Mouse (Mus musculus) Muller cell, postnatal 12 days (primary cell): ENCODE measurements at regions not wholly inside any gene's neighbourhood (a gene's known extent, or its start where the extent isn't known, plus 50 kb on each side); places are given as distances from the start of the nearest gene placed in this dataset.

Experiments used
- DNase-seq: peaks from one replicate; pipeline ENCODE4 v3.0.0-alpha.2; 2015; ENCODE audit errors: inconsistent ontology term

DNA sequence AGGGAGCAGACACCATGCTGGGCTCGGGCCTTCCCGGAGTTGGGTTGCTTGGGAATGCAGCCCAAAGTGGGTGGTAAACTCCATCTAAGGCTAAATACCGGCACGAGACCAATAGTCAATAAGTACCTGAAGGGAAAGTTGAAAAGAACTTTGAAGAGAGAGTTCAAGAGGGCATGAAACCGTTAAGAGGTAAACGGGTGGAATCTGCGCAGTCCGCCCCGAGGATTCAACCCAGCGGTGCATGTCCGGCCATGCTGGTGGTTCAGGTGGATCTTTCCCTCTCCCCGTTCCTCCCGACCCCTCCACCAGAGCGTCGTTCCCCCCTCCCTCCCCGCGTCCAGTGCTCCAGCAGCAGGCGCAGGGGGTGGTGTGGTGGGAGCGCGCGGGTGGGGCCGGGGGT, 179.1 kb upstream of the Arhgef26 start:
- peak; percentile 71 for DNase-seq

DNA sequence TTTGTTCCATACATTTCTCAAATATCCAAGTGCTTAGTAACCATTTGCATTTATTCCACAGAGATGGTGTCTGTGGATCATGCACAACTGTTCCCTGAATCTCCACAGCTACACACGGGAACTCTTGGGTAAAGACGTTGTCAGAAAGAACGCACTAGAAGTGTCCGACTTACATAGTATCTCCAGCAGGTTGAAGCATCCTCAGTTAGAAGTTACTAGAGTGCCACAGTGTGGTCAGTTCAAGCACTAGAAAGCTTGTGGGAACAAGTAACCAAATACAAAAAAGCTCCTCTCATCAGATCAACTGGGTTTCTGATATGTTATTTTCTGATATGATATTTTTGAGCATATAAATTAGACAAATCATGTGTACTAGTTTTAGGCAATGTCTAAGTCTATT, 167.5 kb upstream of the Arhgef26 start:
- peak; percentile 20 for DNase-seq

DNA sequence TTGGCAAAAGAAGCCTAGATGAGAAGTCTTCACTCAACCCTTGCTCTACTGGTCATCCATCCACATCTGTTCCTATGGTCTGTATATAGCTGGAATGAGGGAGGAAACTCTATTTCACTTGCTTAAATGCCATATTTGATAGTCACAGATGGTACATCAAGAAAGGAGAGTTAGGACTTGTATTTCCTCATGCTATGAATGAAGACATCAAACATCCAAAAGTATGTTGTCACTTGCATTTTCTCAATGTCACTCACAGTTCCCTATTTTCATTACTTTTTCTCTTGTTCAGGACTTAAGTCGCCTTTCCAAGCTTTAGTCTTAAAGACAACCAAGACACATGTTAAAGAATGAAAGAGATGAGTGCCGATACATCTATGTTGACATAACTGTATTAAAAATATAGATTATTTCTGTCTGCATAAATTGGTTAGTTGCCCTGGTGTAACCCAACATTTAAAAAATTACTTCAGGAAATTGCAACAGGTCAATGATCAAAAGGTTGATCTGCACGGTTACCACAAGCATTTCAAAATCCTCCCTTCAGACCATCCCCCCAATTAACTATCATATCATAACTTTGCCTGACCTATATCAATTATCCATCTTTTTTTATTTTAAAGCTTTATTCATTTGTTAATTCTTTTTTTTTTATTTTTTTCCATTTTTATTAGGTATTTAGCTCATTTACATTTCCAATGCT, 150.2 kb upstream of the Arhgef26 start:
- DNase-seq = no peak

DNA sequence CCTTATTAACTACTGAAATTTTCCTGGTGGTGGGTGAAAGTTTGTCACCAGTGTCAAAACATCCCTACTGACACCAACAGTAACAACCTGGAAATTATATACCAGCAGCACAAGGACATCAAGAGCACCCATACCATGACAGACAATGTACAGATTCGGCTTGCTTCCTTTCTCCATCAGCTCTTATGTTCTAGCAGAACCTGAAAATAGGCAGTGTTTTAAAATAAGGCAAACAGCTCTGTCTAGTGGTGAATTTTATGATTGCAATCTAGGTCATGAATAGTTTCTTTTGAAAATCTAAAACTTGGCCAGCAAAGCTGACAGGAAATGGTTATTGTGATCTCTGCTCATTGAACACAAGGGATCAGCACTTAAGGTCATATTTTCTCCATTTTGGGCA, 145.7 kb upstream of the Arhgef26 start:
- DNase-seq = peak; percentile 45

DNA sequence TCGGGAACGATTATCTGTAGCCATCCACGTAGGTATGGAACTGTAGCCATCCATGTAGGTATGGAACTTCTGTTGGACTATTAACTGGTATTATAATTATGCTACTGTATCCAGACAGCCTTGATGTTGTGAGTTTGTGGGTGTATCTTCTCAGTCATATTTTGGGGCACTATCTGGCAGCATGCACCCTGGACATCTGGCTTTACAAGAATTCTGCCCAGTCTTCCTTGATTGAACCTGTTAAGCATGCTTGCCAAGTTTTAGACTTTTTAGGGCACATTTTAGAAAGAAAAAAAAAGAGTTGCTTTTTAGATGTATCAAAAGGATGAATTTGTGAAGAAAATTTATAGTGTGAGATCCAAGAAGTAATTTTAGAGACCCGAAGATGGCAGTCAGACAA, 143.7 kb upstream of the Arhgef26 start:
- DNase-seq = no peak

DNA sequence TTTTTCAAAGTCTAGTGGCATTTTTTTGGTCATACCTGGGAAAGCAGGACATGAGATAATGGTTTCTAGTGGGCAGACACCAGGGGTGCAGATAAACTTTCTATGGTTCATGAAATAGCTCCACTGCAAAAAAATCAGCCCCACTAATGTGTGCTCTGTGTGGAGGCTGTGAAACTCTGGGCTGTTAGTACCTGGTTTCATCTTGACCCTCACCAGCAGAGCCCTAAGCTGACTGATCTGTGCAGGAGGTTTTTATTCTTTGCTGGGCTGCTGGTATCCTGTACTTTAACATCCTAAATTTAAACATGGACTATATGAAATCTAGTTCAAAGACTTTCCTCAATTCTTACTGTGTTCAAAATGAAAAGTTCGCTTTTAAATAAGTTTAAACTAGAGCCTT, 141.5 kb upstream of the Arhgef26 start:
- no peak for DNase-seq

DNA sequence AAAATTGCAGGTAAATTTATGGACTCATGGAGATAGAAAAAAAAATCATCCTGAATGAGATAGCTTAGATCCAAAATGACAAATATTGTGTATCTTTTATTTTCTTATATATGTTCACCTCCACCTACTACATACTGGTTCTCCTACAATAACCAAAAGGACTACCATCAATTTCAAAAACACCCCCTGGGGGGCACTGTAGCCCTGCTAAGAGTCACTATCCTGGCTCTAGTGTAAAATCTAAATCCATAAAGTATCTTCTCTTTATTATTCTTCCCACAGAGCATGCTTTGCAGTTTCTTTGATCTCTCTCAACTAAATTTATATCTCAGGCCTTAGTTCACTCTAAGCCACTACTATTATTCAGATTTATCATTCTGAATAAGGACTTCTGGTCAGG, 122.3 kb upstream of the Arhgef26 start:
- DNase-seq = peak; percentile 68

DNA sequence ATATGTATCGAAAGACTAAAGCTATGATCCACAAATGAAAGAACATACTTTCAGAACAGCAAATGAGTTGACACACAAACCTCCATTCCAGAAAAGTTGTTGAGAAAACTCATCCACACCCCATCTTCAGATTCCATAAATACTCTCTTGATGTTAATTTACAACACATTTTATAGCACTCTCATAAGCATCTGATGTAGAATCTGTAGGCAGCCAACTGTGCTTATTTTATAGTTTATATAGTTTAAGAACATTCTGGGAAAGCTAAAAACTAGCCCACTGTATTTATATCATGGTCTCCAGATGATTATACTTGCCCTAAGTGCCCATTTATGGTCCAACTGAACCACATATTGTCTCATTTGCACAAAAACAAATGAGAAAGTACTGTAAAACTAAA, 120.8 kb upstream of the Arhgef26 start:
- no peak for DNase-seq

DNA sequence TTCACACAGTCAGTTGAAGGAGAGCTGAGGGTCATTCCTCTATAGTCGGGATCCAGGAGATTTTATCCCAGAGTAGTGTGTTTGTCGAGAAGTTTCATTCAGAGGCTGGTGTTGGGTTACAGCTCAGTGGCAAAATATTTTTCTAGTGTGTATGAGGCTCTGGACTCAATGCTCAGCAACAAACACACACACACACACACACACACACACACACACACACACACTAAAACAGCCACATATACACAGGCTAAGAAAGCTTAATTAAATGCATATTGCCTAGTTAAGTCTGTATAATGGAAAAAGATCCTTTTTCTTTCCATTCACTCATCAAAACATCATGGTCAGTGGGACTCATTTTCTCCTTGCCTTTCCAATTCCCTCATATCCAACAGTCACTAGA, 110.4 kb upstream of the Arhgef26 start:
- no peak for DNase-seq

DNA sequence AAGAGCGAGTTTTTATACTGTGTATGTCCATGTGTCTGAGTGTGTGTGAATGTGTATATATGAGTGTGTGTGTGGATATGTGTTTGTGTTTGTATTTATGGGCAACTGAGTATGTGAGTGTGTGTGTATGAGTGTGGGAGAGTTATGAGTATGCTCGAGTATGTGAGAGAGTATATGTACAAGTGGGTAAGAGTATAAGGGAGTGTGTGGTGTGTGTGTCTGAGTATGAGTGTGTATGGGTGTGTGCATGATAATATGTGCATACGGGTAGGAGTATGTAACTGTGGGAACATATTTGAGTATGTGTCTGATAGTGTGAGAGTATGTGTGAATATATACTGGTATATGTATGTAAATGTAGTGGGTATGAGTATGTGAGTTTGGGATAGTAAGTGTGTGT, 110.0 kb upstream of the Arhgef26 start:
- DNase-seq = no peak

DNA sequence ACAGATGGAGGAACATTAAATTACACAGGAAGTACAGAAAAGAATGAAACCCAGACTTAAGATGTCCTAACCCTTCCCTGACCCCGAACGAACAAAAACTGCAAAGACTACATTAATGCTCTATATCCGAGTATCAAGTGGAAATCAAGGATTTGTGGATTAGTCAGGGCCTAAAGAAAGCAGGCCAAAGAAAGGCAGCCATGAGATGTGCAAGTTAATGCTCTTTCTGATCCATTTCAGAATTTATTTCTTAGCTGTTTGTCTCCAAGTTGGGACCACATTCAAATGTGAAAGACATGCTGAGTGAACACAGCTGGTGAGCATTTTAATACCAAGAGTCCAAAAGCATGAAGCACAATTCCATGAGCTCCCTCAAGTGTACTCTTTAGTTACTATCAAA, 97.1 kb upstream of the Arhgef26 start:
- DNase-seq = no peak

DNA sequence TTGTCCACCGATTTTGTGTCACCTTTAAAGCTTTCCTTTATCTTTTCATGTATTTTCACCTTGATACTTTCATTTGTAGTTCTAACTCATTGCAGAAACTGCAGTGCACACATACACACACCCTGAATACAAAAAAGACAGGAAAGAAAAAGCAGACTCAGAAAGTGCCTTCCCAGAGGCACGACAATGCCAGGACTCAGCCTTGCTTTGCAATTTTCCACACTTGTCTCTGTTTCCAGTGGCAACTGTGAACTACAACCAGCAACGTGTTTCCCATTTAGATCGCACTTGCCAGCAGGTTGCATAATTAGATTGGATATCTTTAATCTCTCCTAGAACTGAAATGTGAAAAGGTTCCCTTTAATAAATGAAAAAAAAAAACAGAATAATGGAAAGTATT, 66.4 kb upstream of the Arhgef26 start:
- no peak for DNase-seq

DNA sequence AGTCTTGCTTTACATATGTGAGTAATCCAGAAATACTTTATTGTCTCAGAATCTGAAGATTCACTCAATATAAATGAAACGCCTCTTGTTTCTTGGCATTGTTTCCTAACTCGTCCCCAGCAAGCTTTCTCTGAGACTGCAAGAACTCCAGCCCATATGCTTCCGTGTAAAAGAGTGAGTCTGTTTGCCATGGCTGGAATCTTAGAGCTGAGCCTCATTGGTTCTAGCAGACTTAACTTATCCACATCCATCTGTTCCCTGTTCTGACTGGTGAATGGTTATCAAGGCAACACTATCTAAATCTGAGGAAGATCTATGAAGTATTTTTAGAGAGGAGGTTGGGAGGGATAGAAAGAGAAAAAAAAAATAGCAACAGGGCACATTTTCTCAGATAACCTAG, 59.9 kb upstream of the Arhgef26 start:
- no peak for DNase-seq

DNA sequence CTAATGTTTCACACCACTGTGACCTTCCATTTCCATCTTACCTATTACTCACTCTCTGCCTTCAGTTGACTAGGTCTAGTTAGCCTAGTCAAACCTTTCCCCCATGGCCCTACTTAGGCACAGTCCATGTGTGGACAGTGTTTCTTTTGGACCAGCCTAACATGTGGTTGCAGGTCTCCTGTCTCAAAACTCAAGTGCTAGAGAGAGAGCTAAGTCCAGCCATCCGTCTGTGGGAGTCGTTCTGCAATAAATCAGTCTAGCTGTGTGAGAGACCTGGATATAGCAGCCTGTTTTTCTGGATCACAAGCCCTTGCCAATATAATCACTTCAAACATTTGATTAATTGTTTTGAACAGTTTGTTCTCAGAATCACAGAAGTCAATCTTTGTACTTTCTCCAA, 57.2 kb upstream of the Arhgef26 start:
- DNase-seq = no peak
